Mouse (Mus musculus): ENCODE data around the gene Aplp2. TPM values are rescaled to one million over a fixed set of nuclear protein-coding genes. Genes with fewer than 3 reads are reported as not detected.
A peak's percentile ranks its signal among the peaks of the same experiment; 100 is the strongest.
"Not testable (repeated sequence)": the region's sequence is repeated elsewhere in the genome, so short reads cannot be mapped to it uniquely, and the experiment has no call there.

Gene Aplp2
- total RNA-seq, 2 experiments from 2014 or later: 304 to 309 TPM

DNA sequence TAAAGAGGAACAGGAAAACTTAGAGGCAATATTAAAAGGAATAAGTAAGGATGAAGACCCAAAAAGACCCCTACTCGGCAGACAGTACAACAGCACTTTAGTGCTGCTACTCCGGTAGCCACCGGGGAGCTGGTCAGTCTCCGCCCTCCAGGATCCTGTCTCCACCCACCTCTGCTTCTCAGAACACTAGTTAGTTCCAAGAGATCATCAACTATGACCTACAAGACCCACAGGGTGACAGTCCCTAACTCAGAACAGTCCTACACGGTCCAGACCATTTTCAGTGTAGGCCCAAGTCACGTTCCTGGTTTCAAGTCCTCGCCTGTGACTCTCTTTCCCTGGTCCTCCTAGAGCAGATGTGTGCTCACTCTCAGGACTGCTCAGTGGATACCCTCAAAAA lies 20.1 kb downstream of the Aplp2 start:
- intact Hi-C loops (cut with DNase I): no loop called here

DNA sequence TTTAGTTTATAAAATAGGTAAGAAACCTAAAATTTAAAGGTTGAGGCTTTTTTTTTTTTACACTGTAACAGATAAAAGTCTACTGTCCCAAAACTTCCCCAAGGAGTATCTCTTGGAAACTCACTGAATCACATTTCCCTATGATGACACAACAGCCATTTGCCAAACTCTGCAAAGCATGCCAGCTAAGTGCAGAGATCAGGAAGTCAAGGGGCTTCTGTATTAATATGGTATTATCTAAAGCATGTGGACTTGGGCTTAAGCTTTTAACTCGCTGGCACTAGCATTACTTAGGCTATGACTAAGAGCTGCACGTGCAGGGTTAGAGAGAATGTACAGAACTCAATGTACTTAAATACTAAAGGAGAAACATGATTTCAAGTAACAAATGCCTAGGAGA lies 22.4 kb downstream of the Aplp2 start:
- DNase-seq: no peak
- intact Hi-C loops (cut with DNase I): no loop called here

More for the DNA sequence above, 20.1 kb downstream of the Aplp2 start:
- no peak for DNase-seq

DNA sequence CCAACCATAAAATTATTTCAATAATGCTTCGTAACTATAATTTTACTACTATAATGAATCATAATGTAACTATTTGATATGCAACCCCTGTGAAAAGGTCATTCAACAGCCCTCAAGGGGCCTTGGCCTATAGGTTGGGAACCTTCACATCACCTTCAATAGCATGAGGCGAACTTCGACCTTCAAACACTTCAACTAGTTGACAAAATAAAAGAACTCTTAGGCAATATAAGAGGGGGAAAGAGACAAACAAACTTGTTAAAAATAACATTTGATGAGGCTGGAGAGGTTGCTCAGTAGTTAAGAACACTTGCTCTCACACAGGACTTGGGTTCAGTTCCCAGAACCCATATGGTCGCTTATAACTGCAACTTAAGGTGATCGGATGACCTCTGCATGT lies 27.2 kb downstream of the Aplp2 start:
- intact Hi-C loops (cut with DNase I): no loop called here
- no peak for DNase-seq

DNA sequence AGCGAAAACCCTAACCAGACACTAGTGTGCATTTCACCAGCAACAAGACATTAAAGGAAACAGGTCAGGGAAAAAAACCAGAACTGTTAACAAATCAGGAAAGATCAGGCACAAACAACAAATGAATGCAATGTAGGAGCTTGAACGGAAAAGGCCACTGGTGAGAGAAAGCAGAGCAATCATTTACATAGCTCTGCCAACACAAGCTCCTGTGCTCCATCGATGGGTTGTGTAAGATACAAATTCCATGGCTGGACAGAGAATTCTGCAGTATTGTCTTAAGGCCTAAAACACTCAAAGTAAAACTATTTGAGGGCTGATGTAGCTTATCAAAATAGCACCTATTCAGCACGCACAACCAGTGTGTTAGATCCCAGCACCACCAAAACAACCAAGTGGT lies 28.6 kb downstream of the Aplp2 start:
- intact Hi-C loops (cut with DNase I): no loop called here
- no peak for DNase-seq

DNA sequence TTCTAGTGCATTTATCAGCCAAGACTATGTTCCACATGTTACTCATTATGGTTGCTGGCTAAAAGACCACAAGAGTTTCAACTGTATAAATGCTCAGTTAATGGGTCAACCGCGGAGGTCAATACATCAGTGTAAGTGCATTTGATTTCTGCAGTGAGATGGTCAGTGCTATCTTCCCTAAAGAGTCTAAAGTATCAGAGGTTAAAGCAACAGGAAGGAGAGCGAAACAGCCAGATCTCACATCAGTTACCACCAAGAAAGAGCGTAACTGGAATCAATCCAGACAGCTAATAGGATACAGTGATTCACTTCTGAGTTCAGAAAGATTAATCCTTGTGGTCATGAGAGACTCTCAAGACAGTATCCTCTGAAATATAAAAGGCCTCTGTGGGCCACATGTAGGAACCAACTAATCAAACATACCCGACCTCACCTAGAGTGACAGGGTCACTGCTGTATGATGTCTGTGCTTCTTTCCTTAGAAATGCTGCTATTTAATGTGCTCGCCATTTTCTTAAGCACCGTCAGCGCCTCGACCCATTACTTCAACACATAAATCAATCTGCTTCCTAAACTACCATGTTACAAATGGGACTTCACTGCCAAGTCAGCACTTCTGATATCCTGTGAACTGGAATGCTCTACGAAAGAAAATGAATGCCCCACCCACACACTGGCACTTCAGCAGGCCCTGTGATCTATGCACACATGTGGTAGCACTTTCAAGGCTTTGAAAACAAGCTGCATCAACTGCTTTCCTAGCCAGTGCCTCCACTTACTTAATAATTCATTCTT lies 30.1 kb downstream of the Aplp2 start:
- no peak for DNase-seq
- intact Hi-C loops (cut with DNase I): no loop called here

DNA sequence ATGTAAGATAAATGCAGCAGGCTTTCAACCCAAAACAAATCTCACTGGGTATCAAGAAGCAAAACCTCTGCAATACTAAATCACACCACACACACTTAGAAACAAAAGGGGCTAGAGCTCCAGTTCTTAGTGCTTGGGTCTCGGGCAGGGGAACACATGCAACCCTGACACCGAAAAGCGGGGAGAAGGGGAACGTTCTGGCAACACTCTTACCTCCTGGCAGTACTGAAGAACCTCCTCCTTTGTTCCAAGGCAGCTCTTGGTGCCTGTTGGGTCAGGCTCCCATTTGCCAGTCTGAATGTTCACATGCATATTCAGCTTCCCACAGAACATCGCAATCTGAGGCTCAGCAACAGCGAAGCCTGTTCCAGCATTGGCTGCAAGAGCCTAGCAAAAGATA lies 33.9 kb downstream of the Aplp2 start:
- DNase-seq: no peak
- intact Hi-C loops (cut with DNase I): no loop called here

DNA sequence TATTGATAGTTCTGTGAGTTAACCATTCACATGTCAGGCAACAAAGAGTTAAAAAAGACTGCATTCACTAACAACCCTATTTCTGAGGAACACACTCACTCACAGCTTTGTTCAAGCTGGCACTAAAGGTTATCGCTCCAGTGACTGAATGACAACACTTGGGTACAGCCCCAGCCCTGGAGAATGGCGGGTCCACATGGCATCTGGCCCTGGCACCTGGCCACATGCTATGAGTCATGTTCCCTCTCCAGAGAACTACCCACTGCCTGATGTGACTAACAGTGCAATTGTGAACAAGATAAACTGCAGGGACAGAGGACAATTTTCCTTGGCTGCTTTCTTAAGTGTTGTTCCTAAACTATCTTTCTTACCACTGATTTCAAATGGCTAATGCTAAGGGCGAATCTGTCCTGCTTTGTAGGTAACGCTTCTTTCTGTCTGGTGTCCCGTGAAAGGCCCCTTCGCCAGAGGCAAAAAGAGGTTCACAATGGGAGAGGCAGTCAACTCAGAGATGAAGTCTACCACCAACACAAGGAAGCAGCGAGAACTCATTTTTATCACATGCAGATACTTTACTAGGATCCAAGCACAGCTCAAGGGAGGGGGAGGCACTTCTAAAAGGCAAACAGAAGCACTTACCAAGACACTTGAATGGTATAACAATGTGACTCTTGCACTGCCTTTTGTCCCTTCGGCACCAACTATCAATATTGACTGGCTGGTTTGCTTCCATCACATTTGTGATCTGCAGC lies 35.1 kb downstream of the Aplp2 start:
- intact Hi-C loops (cut with DNase I): no loop called here

DNA sequence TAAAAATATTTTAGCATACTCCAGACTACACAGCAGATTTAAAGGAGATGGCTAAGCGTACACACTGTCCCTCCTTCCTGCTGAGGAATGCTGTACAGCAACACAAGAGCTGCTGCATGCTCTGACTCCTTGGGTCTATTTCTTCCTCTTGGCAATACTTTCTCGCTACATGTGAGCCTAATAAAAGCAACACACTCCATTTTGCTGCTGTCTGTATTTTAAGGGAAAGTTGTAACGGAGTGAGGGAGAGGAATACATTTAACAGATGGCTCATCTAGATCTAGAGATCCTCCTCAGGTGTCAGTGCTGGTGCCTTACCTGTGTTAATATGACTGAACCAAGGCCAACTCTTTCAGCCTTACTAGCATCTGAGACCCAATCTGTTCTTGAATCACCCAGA lies 35.6 kb downstream of the Aplp2 start:
- no peak for DNase-seq
- intact Hi-C loops (cut with DNase I): no loop called here

More for the DNA sequence above, 35.1 kb downstream of the Aplp2 start:
- peak; percentile 87 to 91 for DNase-seq

DNA sequence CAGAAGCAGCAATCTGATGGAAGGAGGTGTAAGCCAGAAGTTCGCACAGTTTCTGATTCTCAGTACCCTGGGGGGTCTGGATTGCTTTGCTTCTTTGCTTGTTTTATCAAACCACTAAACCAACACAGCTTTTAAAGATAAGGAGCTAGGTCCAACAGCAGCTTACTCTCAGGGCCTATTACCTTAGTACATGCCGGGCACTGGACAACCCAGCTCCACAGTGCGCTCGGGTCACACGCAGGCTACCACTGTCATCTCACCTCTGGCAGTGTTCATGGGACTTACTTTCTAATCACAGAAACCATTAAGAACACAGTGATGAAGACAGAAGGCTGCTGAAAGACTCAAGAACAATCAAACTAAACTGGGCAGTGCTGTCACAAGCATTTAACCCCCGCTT lies 36.3 kb downstream of the Aplp2 start:
- no peak for DNase-seq
- intact Hi-C loops (cut with DNase I): no loop called here

DNA sequence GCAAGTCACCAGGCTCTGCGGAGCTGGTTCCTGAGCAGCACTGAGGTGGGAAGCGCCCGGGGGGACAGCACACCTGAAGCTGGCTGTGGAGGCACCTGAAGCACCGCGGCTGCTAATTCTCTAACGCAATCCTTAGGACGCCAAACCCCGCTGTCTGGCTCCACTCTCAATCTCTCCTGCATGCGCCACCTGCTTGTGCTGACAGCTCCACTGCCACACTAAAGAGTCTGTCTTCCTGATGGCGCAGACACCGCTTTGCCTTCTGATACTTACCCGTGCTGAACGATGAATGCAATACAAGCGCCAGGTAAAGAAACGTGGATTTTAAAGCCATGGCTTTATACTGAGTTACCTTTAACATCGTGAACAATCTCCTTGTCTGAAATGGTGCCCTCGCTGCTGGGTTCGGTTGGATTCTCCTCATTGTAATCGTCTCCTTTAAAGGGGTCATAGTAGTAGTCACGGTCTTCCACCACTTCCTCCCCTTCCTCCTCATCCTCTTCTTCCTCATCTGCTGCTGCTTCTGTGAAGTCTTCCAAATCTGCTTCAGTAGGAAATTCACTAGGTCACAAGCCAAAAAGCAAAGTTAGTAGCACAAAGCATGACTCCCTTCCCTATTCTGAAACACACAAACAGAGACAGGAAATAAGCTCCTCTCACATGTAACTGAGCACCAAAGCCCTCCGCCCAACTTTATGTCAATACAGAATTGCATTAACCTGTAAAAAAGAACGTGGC lies 43.1 kb downstream of the Aplp2 start:
- intact Hi-C loops (cut with DNase I): loop anchor here (5.0 kb wide), 1 partner anchor 44 kb away; the partner anchor contains the start of gene Aplp2
- DNase-seq: peak; percentile 25 to 59

DNA sequence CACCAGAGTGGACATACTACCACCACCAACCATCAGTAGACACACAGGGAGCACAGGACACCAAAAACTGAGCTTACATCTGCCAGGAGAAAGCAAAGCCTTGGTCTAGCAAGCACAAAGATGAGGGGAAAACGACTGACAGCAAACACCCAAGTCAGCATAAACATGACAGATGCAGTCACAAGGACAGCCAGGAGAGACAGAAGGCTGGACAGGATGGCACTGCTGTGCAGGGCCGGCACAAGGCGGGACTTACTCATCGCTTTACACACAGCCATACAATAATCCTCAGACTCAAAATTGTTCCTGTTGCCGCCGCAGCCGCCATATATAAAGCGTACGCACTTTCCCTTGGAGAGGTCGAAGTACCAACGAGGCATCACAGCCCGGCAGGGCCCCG lies 44.3 kb downstream of the Aplp2 start:
- intact Hi-C loops (cut with DNase I): loop anchor here (5.0 kb wide), 1 partner anchor 45 kb away; the partner anchor contains the start of gene Aplp2
- DNase-seq: no peak

DNA sequence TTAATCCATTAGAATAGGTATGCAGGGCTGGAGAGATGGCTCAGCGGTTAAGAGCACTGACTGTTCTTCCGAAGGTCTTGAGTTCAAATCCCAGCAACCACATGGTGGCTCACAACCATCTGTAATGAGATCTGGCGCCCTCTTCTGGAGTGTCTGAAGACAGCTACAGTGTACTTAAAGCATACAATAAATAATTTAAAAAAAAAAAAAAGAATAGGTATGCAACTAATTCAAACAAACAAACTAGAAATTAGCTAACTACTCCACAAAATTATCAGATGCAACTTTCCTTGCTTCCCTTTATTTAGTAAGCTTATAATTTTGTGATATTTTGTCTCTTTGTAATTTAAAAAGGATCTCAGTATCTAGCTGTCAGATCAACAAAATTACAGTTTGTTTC lies 46.1 kb downstream of the Aplp2 start:
- intact Hi-C loops (cut with DNase I): loop anchor here (5.0 kb wide), 1 partner anchor 47 kb away; the partner anchor contains the start of gene Aplp2

DNA sequence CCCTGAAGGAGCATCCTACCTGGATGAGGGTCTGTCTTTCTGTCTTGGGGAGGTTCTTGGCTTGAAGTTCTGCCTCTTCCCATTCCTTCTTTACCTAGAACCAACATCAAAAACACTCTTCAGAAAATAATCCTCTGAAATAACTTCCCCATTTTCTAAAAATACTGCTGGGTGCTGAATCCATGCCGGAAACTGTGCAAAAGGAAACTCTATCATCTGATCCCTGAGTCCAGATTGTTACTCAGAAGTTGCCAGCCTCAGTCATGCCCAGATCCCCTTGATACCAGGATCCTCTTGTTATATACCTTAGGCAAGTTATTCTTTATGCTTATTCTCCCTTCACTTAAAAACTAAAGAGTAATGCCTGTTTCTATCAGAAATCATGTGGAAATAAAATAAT lies 48.3 kb downstream of the Aplp2 start:
- no peak for DNase-seq
- intact Hi-C loops (cut with DNase I): no loop called here

More for the DNA sequence above, 46.1 kb downstream of the Aplp2 start:
- DNase-seq: not testable (repeated sequence)

DNA sequence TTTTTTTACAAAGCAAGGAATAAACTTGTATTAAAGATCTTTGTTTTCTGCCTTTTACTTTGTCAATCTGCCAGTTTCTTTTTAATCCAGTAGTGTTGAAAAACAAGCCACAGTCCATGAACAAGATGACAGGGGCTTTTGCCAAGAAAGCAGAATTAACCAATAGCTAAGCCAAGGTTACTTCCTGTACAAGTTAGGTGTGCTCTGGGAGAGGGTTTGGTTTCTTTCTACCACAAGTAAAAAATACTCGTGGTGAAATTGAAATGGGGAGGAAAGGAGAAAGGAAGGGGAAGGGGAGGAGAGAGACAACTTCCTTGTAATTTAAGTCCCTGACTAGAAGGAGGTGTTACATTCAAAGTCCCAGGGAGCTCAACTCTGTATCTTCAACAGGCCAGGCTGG lies 48.7 kb downstream of the Aplp2 start:
- no peak for DNase-seq
- intact Hi-C loops (cut with DNase I): no loop called here

DNA sequence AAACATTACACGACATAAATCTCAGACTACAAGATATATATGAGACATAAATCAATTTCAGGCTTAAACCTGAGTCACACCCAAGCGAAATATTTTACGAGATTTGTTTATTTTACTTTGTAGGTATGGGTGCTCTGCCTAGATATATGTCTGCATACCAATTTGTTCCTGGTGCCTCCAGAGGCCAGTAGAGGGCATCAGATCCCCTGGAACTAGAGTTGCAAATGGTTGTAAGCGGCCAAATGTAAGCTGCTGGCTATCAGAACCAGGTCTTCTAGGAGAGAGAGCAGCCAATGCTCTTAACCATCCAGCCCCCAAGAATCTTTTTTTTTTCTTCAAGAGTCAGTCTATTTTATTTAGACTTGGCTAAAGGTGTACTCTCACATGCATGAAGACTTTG lies 51.7 kb downstream of the Aplp2 start:
- peak in 1 of 2 experiments; percentile 25 for DNase-seq
- intact Hi-C loops (cut with DNase I): no loop called here

DNA sequence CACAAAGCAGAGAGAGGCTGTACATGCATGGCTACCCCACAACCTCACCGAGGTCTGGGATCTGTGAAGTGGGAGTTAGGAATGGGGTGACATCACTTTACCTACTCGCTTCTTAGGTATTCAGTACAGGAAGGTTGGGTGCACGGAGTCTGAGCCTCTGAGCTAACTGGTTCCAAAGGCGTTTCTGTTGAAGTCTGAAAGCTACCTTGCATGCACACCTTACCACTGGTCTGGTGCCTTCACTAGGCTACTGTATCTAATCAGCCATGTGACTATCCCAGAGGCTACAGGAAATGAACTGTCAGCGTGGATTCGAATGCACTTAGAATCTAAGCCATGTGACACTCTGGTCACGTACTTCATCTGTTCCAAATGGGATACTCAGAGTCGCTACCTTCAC lies 55.0 kb downstream of the Aplp2 start:
- no peak for DNase-seq
- intact Hi-C loops (cut with DNase I): no loop called here

DNA sequence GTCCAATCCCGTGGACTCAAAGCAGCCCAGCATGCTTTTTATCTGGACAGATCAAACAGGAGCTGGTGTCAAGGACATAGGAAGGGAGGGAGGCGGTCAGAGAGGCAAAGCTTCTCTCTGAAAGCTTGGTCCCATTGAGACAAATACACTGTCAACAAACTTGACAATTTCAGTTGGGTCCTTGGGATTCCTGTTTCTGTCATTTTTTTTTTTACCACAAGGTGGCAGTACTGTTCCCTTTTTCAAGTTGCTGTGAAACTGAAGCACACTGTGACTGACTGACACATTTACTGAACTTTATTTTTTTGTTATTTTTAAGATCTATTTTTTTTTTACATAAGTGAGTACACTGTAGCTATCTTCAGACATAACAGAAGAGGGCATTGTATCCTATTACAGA lies 60.6 kb downstream of the Aplp2 start:
- intact Hi-C loops (cut with DNase I): loop anchor here (1.0 to 5.0 kb wide), 3 partner anchors 131 to 251 kb away; partner anchors contain the start of gene Prdm10
- DNase-seq: no peak

DNA sequence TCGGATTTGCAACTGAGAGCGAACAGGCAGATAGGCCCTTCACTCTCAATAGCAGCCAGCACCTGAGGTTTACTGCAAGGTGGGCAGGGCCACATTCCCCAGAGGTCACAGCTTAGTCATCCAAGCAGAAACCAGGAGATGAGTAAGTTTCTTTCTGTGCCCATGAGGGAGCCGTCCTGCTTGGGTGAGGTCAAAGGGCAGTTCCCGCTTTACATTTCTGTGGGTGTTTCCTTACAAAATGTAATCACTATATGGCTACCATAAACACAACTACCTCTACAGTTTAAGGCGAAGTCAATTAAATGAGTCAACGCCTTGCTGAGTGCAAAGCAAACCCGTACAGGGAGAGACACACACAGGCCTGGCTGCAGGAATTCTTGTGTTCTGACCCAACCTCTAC lies 63.5 kb downstream of the Aplp2 start:
- no peak for DNase-seq
- intact Hi-C loops (cut with DNase I): no loop called here

DNA sequence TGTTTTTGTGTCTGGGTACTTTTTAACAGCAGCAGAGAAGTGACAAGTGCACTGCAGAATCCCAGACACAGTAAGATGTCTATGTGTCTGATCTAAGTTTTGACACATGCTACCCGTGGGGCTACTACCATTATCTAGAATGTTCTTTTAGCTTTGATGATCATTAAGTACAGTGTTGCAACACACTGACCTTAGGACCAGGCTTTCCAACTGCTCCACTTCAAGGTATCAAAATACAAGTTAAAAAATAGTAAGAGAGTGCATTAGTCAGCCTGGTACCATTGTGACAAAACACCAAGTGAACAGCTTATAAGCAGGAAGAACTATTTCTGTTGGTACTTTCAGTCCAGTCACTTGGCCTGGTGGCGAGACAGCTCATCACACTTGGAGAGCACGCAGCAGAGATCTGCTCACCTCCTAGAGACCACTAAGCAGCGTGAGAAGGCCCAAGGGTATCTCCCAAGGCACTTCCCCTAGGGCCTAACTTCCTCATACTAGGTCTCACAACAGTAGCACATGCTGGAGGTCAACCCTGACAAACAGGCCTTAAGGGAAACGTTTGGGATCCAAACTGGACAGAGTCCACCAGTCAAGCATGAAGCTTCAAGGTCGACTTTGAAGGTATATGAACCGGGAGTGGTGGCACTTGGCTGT lies 66.2 kb downstream of the Aplp2 start:
- intact Hi-C loops (cut with DNase I): no loop called here

DNA sequence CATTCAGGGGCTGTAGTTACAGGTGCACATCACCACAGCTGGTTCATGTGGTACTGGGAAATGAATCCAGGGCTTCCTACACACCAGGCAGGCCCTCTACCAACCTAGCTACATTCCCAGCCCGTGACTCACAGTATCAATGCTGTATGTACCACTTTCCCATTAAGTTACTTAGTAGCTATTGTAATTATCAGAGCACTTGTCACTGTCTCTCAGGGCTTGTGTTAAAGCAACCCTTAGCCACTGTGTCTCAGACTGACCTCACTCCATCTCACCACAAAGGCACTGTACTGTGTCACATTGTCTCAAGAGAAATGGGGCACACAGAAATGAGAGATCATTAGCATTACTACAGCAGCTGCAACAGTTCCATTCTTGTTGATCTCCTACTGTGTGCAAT lies 68.7 kb downstream of the Aplp2 start:
- no peak for DNase-seq
- intact Hi-C loops (cut with DNase I): no loop called here

More for the DNA sequence above, 66.2 kb downstream of the Aplp2 start:
- DNase-seq: no peak

All from heart, postnatal 14 days (tissue).